Mouse (Mus musculus): ENCODE data around the gene Fam20c. TPM values are rescaled to one million over a fixed set of nuclear protein-coding genes. Genes with fewer than 3 reads are reported as not detected.

The Fam20c gene
- polyA plus RNA-seq, 1 experiment: 10.8 TPM

DNA sequence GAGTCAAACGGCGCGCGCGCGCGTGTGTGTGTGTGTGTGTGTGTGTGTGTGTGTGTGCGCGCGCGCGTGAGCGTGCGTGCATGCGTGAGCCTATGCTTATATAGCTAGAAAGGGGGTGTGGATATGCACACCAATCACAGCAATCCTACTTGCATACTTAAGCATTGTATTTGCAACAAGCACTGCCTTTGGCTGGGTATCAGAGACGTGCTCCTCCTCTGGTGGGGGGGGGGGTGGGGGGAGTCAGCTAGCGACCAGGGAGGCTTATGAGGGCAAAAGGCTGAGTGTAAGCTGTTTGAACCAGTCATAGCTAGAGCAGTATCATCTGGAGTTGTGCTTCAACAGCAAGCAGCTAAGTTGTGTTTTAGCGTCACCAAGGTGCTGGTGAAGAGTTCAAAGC, 20.3 kb upstream of the Fam20c start:
- no peak overlapping the region for H3K27ac ChIP-seq (ENCODE audit: insufficient read depth, low read length)
- H3K4me3 ChIP-seq (ENCODE audit: insufficient read depth, low read length): no peak overlapping the region
- H3K4me1 ChIP-seq (ENCODE audit: control insufficient read depth, insufficient read depth, low read length): no peaks in the 10 kb centered on the region; the same call in 1 of the 2 replicates
- TF ChIP-seq CTCF (IDR thresholded peaks at IDR 0.05; ENCODE audit: borderline replicate concordance, insufficient read depth, low read length) (no peak), POLR2A (IDR thresholded peaks at IDR 0.05; ENCODE audit: low read depth, low read length) (no peak)

DNA sequence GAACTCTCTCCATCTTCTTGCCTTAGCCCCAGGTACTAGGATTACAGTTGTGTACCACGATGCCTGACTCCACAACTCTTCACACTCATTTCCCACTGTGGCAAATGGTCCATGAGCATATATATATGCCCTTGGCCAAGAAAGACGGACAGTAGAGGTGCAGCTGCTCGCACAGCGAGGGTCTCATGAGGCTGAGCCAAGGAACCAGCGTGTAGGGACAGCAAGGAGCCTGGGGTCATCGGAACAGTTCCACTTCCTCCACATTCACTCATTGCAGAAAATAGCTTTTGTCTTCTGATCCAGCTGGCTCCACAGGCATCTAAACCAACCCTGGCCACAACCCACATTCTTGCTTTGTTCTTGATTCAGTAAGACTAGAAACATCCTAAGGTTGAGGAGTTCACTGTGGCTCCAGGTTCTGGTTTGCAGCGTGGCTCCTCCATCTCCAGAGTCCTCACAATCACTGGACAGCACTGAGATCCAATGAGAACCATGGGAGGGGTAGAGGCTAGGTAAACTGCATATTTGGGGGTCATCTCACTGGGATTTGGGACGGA, 19.0 kb upstream of the Fam20c start:
- no peaks in the 10 kb centered on the region; the same call in 1 of the 2 replicates for H3K4me1 ChIP-seq (ENCODE audit: control insufficient read depth, insufficient read depth, low read length)
- TF ChIP-seq CTCF (IDR thresholded peaks at IDR 0.05; ENCODE audit: borderline replicate concordance, insufficient read depth, low read length) (no peak), POLR2A (IDR thresholded peaks at IDR 0.05; ENCODE audit: low read depth, low read length) (no peak)

GRCm38 (mm10) chr5:138740150-138740549, 14.2 kb upstream of the Fam20c start:
- TF ChIP-seq CTCF (IDR thresholded peaks at IDR 0.05; ENCODE audit: borderline replicate concordance, insufficient read depth, low read length) (no peak), POLR2A (IDR thresholded peaks at IDR 0.05; ENCODE audit: low read depth, low read length) (no peak)
- Histone ChIP-seq H3K27ac (ENCODE audit: insufficient read depth, low read length) (no peak overlapping the region), H3K4me1 (ENCODE audit: control insufficient read depth, insufficient read depth, low read length) (no peaks in the 10 kb centered on the region; the same call in 1 of the 2 replicates), H3K4me3 (ENCODE audit: insufficient read depth, low read length) (no peak overlapping the region)

More for the DNA sequence above, 19.0 kb upstream of the Fam20c start:
- Histone ChIP-seq H3K27ac (ENCODE audit: insufficient read depth, low read length) (no peak overlapping the region), H3K4me3 (ENCODE audit: insufficient read depth, low read length) (no peak overlapping the region)

DNA sequence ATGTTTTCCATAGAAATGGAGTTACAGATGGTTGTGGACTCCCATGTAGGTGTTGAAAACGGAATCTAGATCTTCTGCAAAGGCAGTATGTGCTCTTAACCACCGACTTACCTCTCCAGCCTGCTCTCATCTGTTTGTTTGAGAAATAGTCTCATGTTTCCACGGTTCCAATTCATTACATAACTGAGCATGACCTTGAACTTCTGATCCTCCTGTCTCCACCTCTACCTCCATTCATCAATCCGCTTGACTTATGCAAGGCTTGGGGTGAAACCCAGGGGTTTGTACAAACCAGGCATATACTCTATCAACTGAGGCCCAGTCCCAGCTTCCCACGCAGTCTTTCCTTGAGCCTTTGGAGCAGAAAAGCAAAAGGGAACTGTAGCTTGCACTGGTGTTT, 12.8 kb upstream of the Fam20c start:
- no peak overlapping the region for H3K27ac ChIP-seq (ENCODE audit: insufficient read depth, low read length)
- H3K4me1 ChIP-seq (ENCODE audit: control insufficient read depth, insufficient read depth, low read length): no peaks in the 10 kb centered on the region
- no peak for TF ChIP-seq POLR2A (IDR thresholded peaks at IDR 0.05; ENCODE audit: low read depth, low read length)
- no peak for TF ChIP-seq CTCF (IDR thresholded peaks at IDR 0.05; ENCODE audit: borderline replicate concordance, insufficient read depth, low read length)
- no peak overlapping the region for H3K4me3 ChIP-seq (ENCODE audit: insufficient read depth, low read length)

DNA sequence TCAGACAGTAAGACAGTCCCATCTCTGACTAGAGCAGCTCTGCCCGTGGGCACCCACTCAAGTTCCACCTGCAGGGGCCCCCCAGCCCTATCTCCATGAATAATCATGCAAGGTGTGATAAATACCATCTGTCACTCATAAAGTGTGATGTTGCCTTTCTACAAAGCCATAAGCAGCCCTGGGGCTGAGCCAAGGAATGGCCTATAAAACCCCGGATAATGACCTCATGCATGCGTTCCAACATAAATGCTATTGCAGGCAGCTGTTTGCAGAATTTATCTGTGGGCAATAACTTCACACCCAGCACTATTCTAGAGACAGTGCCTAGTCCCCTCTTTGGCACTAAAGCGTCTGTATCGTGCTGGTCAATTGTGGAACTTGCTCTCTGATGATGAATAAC, 12.0 kb upstream of the Fam20c start:
- no peak for TF ChIP-seq CTCF (IDR thresholded peaks at IDR 0.05; ENCODE audit: borderline replicate concordance, insufficient read depth, low read length)
- no peak for TF ChIP-seq POLR2A (IDR thresholded peaks at IDR 0.05; ENCODE audit: low read depth, low read length)
- no peaks in the 10 kb centered on the region for H3K4me1 ChIP-seq (ENCODE audit: control insufficient read depth, insufficient read depth, low read length)
- H3K27ac ChIP-seq (ENCODE audit: insufficient read depth, low read length): no peak overlapping the region
- H3K4me3 ChIP-seq (ENCODE audit: insufficient read depth, low read length): no peak overlapping the region

GRCm38 (mm10) chr5:138743631-138744030, 10.7 kb upstream of the Fam20c start:
- Histone ChIP-seq H3K4me3 (ENCODE audit: insufficient read depth, low read length) (no peak overlapping the region), H3K4me1 (ENCODE audit: control insufficient read depth, insufficient read depth, low read length) (no peaks in the 10 kb centered on the region), H3K27ac (ENCODE audit: insufficient read depth, low read length) (no peak overlapping the region)
- no peak for TF ChIP-seq CTCF (IDR thresholded peaks at IDR 0.05; ENCODE audit: borderline replicate concordance, insufficient read depth, low read length)
- no peak for TF ChIP-seq POLR2A (IDR thresholded peaks at IDR 0.05; ENCODE audit: low read depth, low read length)

GRCm38 (mm10) chr5:138745378-138746099, 8.8 kb upstream of the Fam20c start:
- Histone ChIP-seq H3K4me3 (ENCODE audit: insufficient read depth, low read length) (no peak overlapping the region), H3K4me1 (ENCODE audit: control insufficient read depth, insufficient read depth, low read length) (no peaks in the 10 kb centered on the region), H3K27ac (ENCODE audit: insufficient read depth, low read length) (no peak overlapping the region)
- TF ChIP-seq CTCF (IDR thresholded peaks at IDR 0.05; ENCODE audit: borderline replicate concordance, insufficient read depth, low read length) (no peak), POLR2A (IDR thresholded peaks at IDR 0.05; ENCODE audit: low read depth, low read length) (no peak)

DNA sequence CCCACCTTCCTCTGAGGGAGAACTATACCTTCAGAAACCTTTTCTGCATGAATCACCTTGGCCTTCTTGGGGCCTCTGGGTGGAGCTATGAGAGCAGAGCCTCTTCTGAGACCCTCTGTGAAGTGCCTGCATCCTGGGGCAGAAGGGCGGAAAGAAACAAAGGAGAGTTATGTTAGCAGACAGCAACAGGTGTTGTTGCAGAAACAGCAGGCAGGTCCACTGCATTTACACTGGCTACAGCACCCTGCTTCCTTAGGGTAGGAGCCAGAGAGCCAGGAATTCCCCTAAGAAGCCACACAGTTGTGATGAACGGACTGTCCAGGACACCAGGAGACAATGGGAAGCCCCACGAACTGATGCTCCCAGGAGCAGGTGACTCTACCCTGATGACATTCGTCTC, 1.0 kb upstream of the Fam20c start:
- no peak overlapping the region for H3K27ac ChIP-seq (ENCODE audit: insufficient read depth, low read length)
- peaks cover 8% of the 10 kb centered on the region for H3K4me1 ChIP-seq (ENCODE audit: control insufficient read depth, insufficient read depth, low read length)
- H3K4me3 ChIP-seq (ENCODE audit: insufficient read depth, low read length): no peak overlapping the region
- TF ChIP-seq POLR2A (IDR thresholded peaks at IDR 0.05; ENCODE audit: low read depth, low read length) (no peak), CTCF (IDR thresholded peaks at IDR 0.05; ENCODE audit: borderline replicate concordance, insufficient read depth, low read length) (no peak)

DNA sequence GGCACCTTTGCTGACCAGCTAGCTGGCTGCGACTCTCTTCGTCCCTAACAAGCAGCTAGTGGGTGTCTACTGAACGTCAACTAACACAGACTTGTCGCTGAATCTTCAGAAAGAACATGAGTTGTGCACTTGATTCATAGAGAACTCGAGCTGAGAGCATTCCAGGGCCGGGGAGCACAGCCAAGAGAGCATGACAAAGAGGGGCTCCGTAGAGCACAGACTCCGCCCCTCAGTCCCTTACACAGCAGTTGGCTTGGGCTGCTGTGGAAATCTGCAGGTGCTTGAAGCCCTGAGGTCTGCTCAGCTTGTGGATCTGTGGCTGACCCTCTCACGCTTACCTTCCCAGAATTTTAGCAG, 390 bp upstream of the Fam20c start:
- no peak overlapping the region for H3K27ac ChIP-seq (ENCODE audit: insufficient read depth, low read length)
- H3K4me3 ChIP-seq (ENCODE audit: insufficient read depth, low read length): peak overlapping the region; percentile 77
- peaks cover 8% of the 10 kb centered on the region for H3K4me1 ChIP-seq (ENCODE audit: control insufficient read depth, insufficient read depth, low read length)
- TF ChIP-seq POLR2A (IDR thresholded peaks at IDR 0.05; ENCODE audit: low read depth, low read length) (no peak), CTCF (IDR thresholded peaks at IDR 0.05; ENCODE audit: borderline replicate concordance, insufficient read depth, low read length) (no peak)

GRCm38 (mm10) chr5:138755121-138755452, 773 bp downstream of the Fam20c start:
- Histone ChIP-seq H3K4me1 (ENCODE audit: control insufficient read depth, insufficient read depth, low read length) (peaks cover 8% of the 10 kb centered on the region), H3K4me3 (ENCODE audit: insufficient read depth, low read length) (peak overlapping the region; percentile 77), H3K27ac (ENCODE audit: insufficient read depth, low read length) (no peak overlapping the region)
- TF ChIP-seq CTCF (IDR thresholded peaks at IDR 0.05; ENCODE audit: borderline replicate concordance, insufficient read depth, low read length) (no peak), POLR2A (IDR thresholded peaks at IDR 0.05; ENCODE audit: low read depth, low read length) (no peak; the same call in 1 of the 2 replicates)
